Mouse (Mus musculus): ENCODE measurements around the gene Phf6. TPM values are rescaled to one million over a fixed set of nuclear protein-coding genes. Genes with fewer than 3 reads are reported as not detected.
"Not testable (repeated sequence)": the region's sequence is repeated elsewhere in the genome, so short reads cannot be mapped to it uniquely, and the experiment has no call there.

The Phf6 gene
- polyA plus RNA-seq, 1 experiment from 2014 or later: 94.4 TPM

DNA sequence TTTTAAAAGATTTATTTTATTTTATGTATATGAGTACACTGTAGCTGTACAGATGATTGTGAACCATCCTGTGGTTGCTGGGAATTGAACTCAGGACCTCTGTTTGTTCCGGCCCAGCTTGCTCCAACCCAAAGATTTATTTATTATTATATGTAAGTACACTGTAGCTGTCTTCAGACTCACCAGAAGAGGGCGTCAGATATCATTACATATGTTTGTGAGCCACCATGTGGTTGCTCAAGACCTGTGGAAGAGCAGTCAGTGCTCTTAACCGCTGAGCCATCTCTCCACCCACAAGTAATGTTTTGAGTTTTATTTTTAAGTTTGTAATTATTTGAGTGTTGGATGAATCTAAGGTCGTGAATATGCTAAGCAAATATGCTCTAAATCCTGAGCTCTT, 92.8 kb downstream of the Phf6 start:
- 72% methylated on average over 4 of the region's 4 CpGs for WGBS
- H3K27me3 ChIP-seq (ENCODE audit: low read depth, poor library complexity, severe bottlenecking); DNase-seq (ENCODE audit: low spot score): not testable (repeated sequence)

DNA sequence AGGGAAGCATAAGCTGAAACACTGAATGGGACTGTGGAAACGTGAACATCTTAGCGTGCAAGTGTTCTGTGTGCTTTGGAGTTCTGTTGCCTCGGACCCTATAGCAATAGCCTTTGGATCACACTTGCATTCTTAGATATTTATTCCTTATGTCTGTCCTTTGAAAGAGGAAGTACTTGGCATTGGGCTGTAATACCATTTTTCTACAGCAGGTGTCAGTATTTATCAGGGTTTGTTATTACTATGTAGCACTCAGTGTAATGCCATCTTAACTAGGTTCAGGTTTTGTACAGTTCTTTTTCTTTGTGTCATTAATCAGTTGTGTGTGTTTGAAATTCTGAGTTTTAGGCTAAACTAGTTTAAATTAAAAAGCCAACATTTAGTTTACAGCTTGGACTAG, 94.0 kb downstream of the Phf6 start:
- Histone ChIP-seq H3K36me3 (peaks cover 31% of the 10 kb centered on the region), H3K9me3 (replicated peaks) (no peaks in the 10 kb centered on the region), H3K4me3 (no peak overlapping the region), H3K27ac (replicated peaks) (no peak overlapping the region), H3K27me3 (ENCODE audit: low read depth, poor library complexity, severe bottlenecking) (no peaks in the 10 kb centered on the region), H3K4me1 (no peaks in the 10 kb centered on the region)
- no peak for DNase-seq (ENCODE audit: low spot score)
- 56% methylated on average over 3 of the region's 3 CpGs for WGBS

More for the DNA sequence above, 92.8 kb downstream of the Phf6 start:
- not testable (repeated sequence) for H3K4me3 ChIP-seq; H3K4me1 ChIP-seq; H3K27ac ChIP-seq (replicated peaks); H3K9me3 ChIP-seq (replicated peaks)
- H3K36me3 ChIP-seq: peaks cover 37% of the 10 kb centered on the region

Other genes with a start within 250 kb of the Phf6 start
- gene Ccdc160, start 121.1 kb upstream of the Phf6 start, polyA plus RNA-seq (2016; fragmentation: Nextera tagmentation; extraction: Ambion mirVana): 8.5 and 12.4 TPM in 2 replicates
- gene Hprt, start 75.9 kb downstream of the Phf6 start, polyA plus RNA-seq (2016; fragmentation: Nextera tagmentation; extraction: Ambion mirVana): 78.0 and 100 TPM in 2 replicates

Measured in midbrain, embryonic 10.5 days (tissue).